Mouse (Mus musculus) heart, postnatal 0 days (tissue): ENCODE measurements around the gene Slc4a8. TPM values are rescaled to one million over a fixed set of nuclear protein-coding genes. Genes with fewer than 3 reads are reported as not detected.

ENCODE experiments used
- ATAC-seq: fragments of 200-750 bp; cut with Nextera tagmentation; 2 replicates; pipeline ENCODE4 v1.8.0; 2017; ENCODE audit warnings: low read depth, moderate number of reproducible peaks, moderate library complexity; ENCODE audit not compliant: insufficient read depth
- DNase-seq: peaks from one replicate; pipeline ENCODE4 v3.0.0-alpha.2; 2016; ENCODE audit warnings: low spot score
- H3K27ac ChIP-seq: fragments of 300-500 bp; sonication (generic); 2 replicates; pipeline ENCODE4 v1.5.1; 2014; ENCODE audit warnings: low read depth, mild to moderate bottlenecking
- H3K27me3 ChIP-seq: fragments of 300-500 bp; sonication (generic); 2 replicates; pipeline ENCODE4 v1.6.1; 2014; ENCODE audit warnings: low read length, mixed read lengths; ENCODE audit not compliant: control insufficient read depth, insufficient read depth
- H3K36me3 ChIP-seq: fragments of 300-500 bp; sonication (generic); replicated peaks from 2 replicates; pipeline ENCODE4 v1.6.1; 2014; ENCODE audit warnings: low read length, mixed read lengths; ENCODE audit not compliant: control insufficient read depth, insufficient read depth
- H3K4me1 ChIP-seq: fragments of 300-500 bp; sonication (generic); 2 replicates; pipeline ENCODE4 v1.6.1; 2014; ENCODE audit warnings: antibody characterized with exemption; ENCODE audit not compliant: control insufficient read depth, insufficient read depth
- H3K4me2 ChIP-seq: fragments of 300-500 bp; sonication (generic); 2 replicates; pipeline ENCODE4 v1.6.1; 2014; ENCODE audit warnings: low read depth, mild to moderate bottlenecking, low read length, moderate library complexity
- H3K4me3 ChIP-seq: fragments of 300-500 bp; sonication (generic); 2 replicates; pipeline ENCODE4 v1.5.1; 2014; ENCODE audit warnings: low read depth, low read length
- H3K9ac ChIP-seq: fragments of 300-500 bp; sonication (generic); replicated peaks from 2 replicates; pipeline ENCODE4 v1.6.1; 2014; ENCODE audit warnings: low read depth, low read length, mixed read lengths
- H3K9me3 ChIP-seq: fragments of 300-500 bp; sonication (generic); replicated peaks from 2 replicates; pipeline ENCODE4 v1.6.1; 2016; ENCODE audit warnings: low read length; ENCODE audit not compliant: control insufficient read depth
- CTCF ChIP-seq: IDR thresholded peaks from 2 replicates; pipeline ENCODE4 v1.5.1; 2016; ENCODE audit warnings: antibody characterized with exemption, control low read depth, low read depth
- EP300 ChIP-seq: IDR thresholded peaks from 2 replicates; pipeline ENCODE4 v1.6.1; 2016; ENCODE audit warnings: antibody characterized with exemption, low read depth
- WGBS: fragments of 180-500 bp; shearing (Covaris S2); extraction: QIAGEN DNeasy Blood & Tissue Kit; methylation state at CpG from one replicate; pipeline ENCODE4 v1.1.7; 2014; 5-methylcytosine and 5-hydroxymethylcytosine counted together
- polyA plus RNA-seq: library from polyadenylated mRNA; unstranded; fragments of >200 nt; fragmentation: Nextera tagmentation; extraction: Ambion mirVana; gene quantifications from 2 replicates; pipeline ENCODE4 v1.2.1, GENCODE M21; 2015
- total RNA-seq: library from RNA; depleted of rRNA; stranded (reverse); fragments of >200 nt; gene quantifications from 2 replicates; pipeline ENCODE4 v1.2.3, GENCODE M21; 2014; ENCODE audit warnings: low replicate concordance

Gene Slc4a8
- total and polyA plus RNA-seq, 2 experiments from 2014 or later, result 0.19 to 0.81 TPM

DNA sequence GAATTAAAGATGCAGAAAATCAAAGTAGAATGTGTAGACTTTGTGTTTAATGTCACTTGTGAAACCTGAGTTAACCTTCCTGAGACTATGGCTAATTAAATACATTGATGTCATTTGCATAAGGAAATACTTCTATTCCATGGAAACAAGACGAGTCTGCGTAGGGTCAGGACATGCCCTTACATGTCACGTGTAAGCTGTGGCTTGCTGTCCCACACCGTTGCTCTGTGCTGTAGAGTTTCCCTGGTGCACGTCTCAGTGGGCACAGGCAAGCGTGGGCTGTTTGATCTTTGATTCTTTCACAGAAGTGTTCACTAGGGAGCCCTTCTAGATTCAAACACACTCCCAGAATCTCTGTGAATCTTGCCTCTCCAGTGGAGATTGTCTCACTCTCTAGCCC, 28.7 kb downstream of the Slc4a8 start:
- Histone ChIP-seq H3K4me3 (no peak overlapping the region), H3K36me3 (no peaks in the 10 kb centered on the region), H3K27ac (no peak overlapping the region), H3K4me1 (no peaks in the 10 kb centered on the region), H3K27me3 (peaks cover 5% of the 10 kb centered on the region; the same call in 1 of the 2 replicates), H3K4me2 (no peak overlapping the region), H3K9ac (no peak overlapping the region), H3K9me3 (no peaks in the 10 kb centered on the region)
- no peak for DNase-seq
- no peak for ATAC-seq
- TF ChIP-seq CTCF (no peak), EP300 (no peak)
- WGBS, result 82% methylated on average over 6 of the region's 6 CpGs

DNA sequence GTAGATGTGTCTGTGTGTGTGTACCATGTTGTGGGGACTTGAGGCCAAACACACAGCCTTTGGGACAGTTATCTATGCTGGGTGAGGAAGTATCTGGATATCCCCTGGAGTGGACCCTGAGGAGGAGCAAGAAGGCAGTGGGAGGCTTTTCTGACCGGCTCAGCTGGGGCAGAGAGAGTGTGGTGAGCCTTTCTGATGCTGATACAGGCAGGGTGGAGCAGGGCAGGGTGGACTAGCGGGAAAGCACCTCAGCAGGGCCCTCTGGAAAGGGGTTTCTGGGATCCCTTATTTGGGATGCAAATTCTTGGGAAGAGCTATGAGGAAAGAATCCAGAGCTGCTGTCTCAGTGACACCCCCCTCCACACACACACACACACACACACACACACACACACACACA, 30.8 kb downstream of the Slc4a8 start:
- no peak overlapping the region for H3K9ac ChIP-seq
- WGBS, result 54% methylated on average over 2 of the region's 2 CpGs

DNA sequence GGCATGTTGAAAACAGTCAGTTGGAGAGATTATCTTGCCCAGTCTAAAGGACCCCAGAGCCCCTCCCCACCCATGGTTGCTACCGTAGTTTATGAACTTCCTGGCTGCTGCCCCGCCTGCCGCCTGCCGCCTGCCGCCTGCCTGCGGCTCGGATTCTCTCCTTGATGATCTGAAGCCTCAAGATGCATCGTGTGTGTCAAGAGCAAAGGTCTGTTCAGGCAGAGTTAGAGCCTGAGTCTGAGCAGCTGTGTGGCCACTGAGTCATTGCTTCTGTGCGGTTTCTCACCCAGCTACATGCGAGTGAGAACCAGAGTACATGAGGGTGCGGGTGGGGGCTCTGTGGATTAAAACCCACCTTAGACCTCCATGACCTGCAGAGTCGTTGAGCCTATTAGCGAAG, 39.4 kb downstream of the Slc4a8 start:
- no peaks in the 10 kb centered on the region for H3K27me3 ChIP-seq
- no peak overlapping the region for H3K4me2 ChIP-seq
- TF ChIP-seq EP300 (no peak), CTCF (no peak)
- no peak overlapping the region for H3K9ac ChIP-seq
- no peak overlapping the region for H3K27ac ChIP-seq
- H3K4me1 ChIP-seq, result no peaks in the 10 kb centered on the region
- no peaks in the 10 kb centered on the region for H3K9me3 ChIP-seq
- 63% methylated on average over 13 of the region's 13 CpGs for WGBS
- no peaks in the 10 kb centered on the region for H3K36me3 ChIP-seq
- H3K4me3 ChIP-seq, result no peak overlapping the region
- DNase-seq, result no peak
- ATAC-seq, result no peak

More for the DNA sequence above, 30.8 kb downstream of the Slc4a8 start:
- H3K27ac ChIP-seq, result no peak overlapping the region
- ATAC-seq (no peak), DNase-seq (no peak)
- TF ChIP-seq EP300 (no peak), CTCF (no peak)
- H3K36me3 ChIP-seq, result no peaks in the 10 kb centered on the region
- no peaks in the 10 kb centered on the region for H3K4me1 ChIP-seq
- H3K4me3 ChIP-seq, result no peak overlapping the region
- H3K27me3 ChIP-seq, result peaks cover 5% of the 10 kb centered on the region; the same call in 1 of the 2 replicates
- no peaks in the 10 kb centered on the region for H3K9me3 ChIP-seq
- no peak overlapping the region for H3K4me2 ChIP-seq

DNA sequence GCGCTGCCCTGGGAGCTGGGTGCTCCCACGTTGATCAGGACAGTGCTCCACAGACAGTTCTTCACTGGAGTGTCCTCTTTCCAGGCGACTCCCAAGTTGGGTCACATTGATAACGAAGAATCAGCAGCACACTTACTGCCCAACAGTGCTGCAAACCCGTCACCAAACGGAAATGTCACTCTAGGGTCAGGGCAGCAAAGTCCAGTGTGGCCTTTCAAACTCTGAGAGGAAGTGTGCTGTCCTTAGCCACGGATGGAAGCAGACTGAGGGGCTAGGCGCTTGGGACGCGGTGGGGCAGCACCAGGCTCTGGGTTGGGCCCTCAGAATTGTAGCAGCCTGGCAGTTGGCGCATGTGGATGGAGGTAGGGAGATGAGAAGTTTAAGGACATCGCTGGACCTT, 46.5 kb downstream of the Slc4a8 start:
- peak overlapping the region; percentile 2; the same call in 1 of the 2 replicates for H3K27ac ChIP-seq
- DNase-seq (peak; percentile 6), ATAC-seq (no peak)
- H3K36me3 ChIP-seq, result no peaks in the 10 kb centered on the region
- no peak overlapping the region for H3K4me2 ChIP-seq
- WGBS, result 68% methylated on average over 12 of the region's 12 CpGs
- TF ChIP-seq CTCF, result no peak
- no peak for TF ChIP-seq EP300
- no peak overlapping the region for H3K4me3 ChIP-seq
- H3K27me3 ChIP-seq, result no peaks in the 10 kb centered on the region
- 0 out of 2 replicates have a peak, but pooled peaks cover 6% of the 10 kb centered on the region for H3K4me1 ChIP-seq
- no peak overlapping the region for H3K9ac ChIP-seq
- H3K9me3 ChIP-seq, result no peaks in the 10 kb centered on the region

DNA sequence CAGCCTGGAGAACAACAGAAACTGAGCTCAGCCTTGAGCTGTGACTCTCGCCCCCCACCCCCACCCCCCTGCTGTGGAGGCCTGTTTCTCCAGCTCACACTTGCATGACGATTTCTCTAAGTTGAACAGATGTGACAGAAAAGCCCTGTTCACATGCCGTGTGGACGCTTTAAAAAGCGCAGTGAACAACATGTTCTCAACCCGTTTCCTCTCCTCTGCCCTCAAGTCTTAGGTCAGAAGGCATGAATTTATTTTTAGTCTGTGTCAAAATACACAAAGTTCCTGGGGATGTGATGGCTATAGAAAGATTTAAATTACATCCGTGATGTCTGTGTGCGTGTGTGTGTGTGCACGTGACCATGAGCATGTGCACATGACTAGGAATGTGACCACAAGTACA, 46.9 kb downstream of the Slc4a8 start:
- no peak overlapping the region for H3K4me3 ChIP-seq
- no peaks in the 10 kb centered on the region for H3K36me3 ChIP-seq
- H3K27ac ChIP-seq, result peak overlapping the region; percentile 2
- no peak for ATAC-seq
- 0 out of 2 replicates have a peak, but pooled peaks cover 6% of the 10 kb centered on the region for H3K4me1 ChIP-seq
- no peak overlapping the region for H3K9ac ChIP-seq
- H3K27me3 ChIP-seq, result no peaks in the 10 kb centered on the region
- WGBS, result 65% methylated on average over 9 of the region's 9 CpGs
- TF ChIP-seq CTCF (no peak), EP300 (0 out of 2 replicates have a peak, but pooled peaks have one; percentile 28)
- DNase-seq, result no peak
- no peak overlapping the region for H3K4me2 ChIP-seq
- no peaks in the 10 kb centered on the region for H3K9me3 ChIP-seq

DNA sequence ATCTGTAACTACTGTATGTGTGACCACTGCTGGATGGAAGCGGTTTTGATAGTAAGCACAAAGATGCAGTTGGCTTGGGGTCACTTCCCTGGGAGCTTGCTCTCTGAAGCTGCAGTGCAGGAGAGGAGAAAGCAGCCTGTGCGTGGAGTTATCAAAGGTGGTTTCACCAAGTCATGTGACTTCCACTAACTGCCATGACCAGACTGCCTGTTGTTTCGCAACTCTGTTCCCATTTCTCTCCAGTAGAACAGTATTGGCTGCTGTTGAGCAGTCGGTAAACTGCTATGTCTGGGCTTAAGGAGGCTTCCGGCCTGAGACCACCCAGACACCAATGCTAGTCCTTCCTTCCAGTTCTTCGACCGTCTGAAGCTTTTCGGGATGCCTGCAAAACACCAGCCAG, 48.7 kb downstream of the Slc4a8 start:
- no peak for ATAC-seq
- no peak overlapping the region for H3K4me3 ChIP-seq
- 76% methylated on average over 8 of the region's 8 CpGs for WGBS
- no peaks in the 10 kb centered on the region for H3K36me3 ChIP-seq
- no peaks in the 10 kb centered on the region for H3K27me3 ChIP-seq
- TF ChIP-seq CTCF (no peak), EP300 (no peak)
- DNase-seq, result no peak
- H3K9ac ChIP-seq, result no peak overlapping the region
- H3K9me3 ChIP-seq, result no peaks in the 10 kb centered on the region
- no peak overlapping the region for H3K4me2 ChIP-seq
- H3K4me1 ChIP-seq, result 0 out of 2 replicates have a peak, but pooled peaks cover 6% of the 10 kb centered on the region
- no peak overlapping the region for H3K27ac ChIP-seq
